Mouse (Mus musculus) liver, embryonic 13.5 days (tissue): ENCODE results near the gene Rabl3. TPM values are rescaled to one million over a fixed set of nuclear protein-coding genes. Genes with fewer than 3 reads are reported as not detected.

Experiments used
- polyA plus RNA-seq: library from polyadenylated mRNA; unstranded; fragments of >200 nt; fragmentation: Nextera tagmentation; extraction: Ambion mirVana; gene quantifications from 2 replicates; pipeline ENCODE4 v1.2.1, GENCODE M21; 2015

Gene Rabl3
- polyA plus RNA-seq, 1 experiment from 2014 or later = 14.6 TPM

Other genes starting within 250 kb of the Rabl3 start
- 0.03 and 0.07 TPM in 2 replicates for gene Stxbp5l, start 154.9 kb upstream of the Rabl3 start, polyA plus RNA-seq
- 11.5 and 14.2 TPM in 2 replicates for gene Gtf2e1, start 96 bp upstream of the Rabl3 start, polyA plus RNA-seq
- gene Hgd, start 40.3 kb downstream of the Rabl3 start, polyA plus RNA-seq = 24.4 and 25.8 TPM in 2 replicates
- gene Ndufb4, start 114.6 kb downstream of the Rabl3 start, polyA plus RNA-seq = 47.7 and 61.9 TPM in 2 replicates
- 26.6 and 31.4 TPM in 2 replicates for gene Fstl1, start 237.0 kb downstream of the Rabl3 start, polyA plus RNA-seq